Mouse (Mus musculus) adrenal gland, adult 18-20 months (tissue): Measurements from ENCODE around the gene Rnps1. TPM values are rescaled to one million over a fixed set of nuclear protein-coding genes. Genes with fewer than 3 reads are reported as not detected.

Experiments
- DNase-seq, 2 experiments: peaks; one replicate each; pipeline ENCODE4 v3.0.0; 2021 to 2022; ENCODE audit warnings: low spot score in 2 of 2
- total RNA-seq, 2 experiments: library from RNA; stranded (reverse); gene quantifications; 1 replicate in 1 of 2; 2 replicates in 1 of 2; pipeline ENCODE4 v1.2.3; 2021

Gene Rnps1
- total RNA-seq, 2 experiments from 2014 or later: 61.1 to 82.0 TPM

- DNase-seq: no peak
Observed at GRCm38 (mm10) chr17:24468636-24469246, 54.4 kb downstream of the Rnps1 start.

DNA sequence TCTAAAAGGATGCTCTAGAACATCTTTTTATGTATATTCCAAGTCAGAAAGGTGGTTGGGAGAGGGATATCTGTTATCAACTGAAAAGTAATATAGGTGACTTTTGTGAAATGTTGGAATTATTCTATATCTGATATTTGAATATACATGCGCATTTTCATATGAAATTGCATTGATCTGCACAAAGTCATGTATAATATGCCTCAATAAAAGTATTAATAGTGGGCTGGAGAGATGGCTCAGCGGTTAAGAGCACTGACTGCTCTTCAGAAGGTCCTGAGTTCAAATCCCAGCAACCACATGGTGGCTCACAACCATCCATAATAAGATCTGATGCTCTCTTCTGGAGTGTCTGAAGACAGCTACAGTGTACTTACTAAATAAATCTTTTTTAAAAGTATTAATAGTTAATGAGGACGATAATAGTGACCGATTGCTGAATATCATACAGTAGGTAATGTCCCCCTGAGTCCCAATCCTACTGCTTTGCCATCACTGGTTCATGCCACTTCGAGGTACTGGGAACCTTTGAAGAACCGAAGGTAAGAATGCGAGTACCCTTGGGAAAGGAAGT lies 55.1 kb downstream of the Rnps1 start:
- DNase-seq: no peak

DNA sequence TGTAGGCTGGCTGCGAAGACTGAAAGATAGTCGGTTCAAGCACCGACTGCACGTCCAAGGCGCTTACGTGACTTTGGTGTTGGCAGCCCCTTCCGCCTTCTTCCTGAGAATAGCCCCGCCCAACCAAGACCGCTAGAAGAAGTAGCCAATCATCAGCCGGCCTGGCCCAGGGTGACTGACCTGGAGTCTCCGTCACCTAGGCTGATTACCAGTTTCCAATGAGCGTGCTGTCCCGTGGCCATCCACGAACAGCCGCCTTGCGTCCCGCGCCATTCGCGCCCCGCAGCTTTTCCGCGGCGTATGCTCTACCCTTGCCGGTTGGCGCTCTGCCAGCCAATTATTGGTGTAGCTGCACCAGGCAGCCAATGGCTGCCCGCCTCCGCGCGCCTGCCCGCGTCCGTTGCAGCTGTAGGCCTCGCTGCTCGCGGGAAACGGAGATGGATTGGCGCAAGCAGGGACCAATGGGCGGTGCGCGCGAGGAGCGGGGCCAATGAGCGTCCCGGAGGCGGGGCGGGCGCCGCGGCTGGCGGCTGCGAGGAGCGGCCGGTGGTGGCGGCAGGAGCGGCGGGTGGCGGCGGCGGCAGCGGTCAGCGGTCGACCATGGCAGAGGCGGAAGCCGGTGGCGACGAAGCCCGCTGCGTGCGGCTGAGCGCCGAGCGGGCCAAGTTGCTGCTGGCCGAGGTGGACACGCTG lies 55.7 kb downstream of the Rnps1 start, which contains the start of the genes E4f1 and Pgp:
Gene E4f1 (minus strand): TSS at position 404 of the 693 bp plus-strand sequence.
Gene Pgp (plus strand): TSS at position 483 of the 693 bp plus-strand sequence.
- peak; percentile 96 to 97 for DNase-seq

GRCm38 (mm10) chr17:24470701-24471527 lies 56.5 kb downstream of the Rnps1 start:
- peak; percentile 52 to 61 for DNase-seq

GRCm38 (mm10) chr17:24472512-24472911 lies 58.1 kb downstream of the Rnps1 start:
- peak; percentile 57 to 68 for DNase-seq

DNA sequence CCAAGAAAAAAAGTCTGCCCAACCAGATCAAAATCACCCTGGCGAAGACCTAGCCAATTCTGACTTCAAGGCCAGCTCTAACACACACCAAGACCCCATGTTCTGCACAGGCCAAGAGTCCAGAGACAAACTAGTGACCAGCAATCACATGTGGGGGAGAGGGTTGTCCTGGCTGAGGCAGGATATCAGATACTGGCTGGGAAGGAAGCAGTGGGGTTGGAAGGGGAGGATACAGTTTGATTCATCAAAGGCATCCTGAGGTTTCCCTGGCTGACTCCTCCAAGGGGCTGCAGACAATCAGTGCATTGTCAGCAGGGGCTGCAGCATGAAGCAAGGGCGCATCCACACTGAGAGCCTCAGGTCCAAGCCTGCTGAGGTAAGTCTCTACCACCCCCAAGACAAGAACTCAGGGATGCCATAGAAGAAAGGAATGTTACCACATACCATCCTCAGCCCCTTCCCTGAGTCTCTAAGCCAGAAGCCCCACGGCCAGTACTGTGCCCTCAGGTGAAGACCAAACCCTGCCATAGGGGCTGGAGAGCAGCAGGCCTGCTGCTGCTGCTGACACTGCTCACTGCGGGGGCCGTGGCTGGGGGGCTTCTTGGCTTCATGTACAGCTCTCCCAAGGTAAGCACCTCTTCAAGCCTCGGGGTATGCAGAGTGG lies 59.4 kb downstream of the Rnps1 start, which contains the start of gene Bricd5:
Gene Bricd5 (plus strand): TSS at position 273 of the 664 bp plus-strand sequence.
- DNase-seq: no peak

GRCm38 (mm10) chr17:24474557-24474956 lies 60.2 kb downstream of the Rnps1 start:
- DNase-seq: no peak

Other genes with a start within 250 kb of the Rnps1 start
- gene Atp6v0c, start 244.9 kb upstream of the Rnps1 start, total RNA-seq: 100 to 1,000 TPM; 434 to 484 TPM
- gene Tbc1d24, start 209.0 kb upstream of the Rnps1 start, total RNA-seq: 10 to 100 TPM; 11.0 to 14.3 TPM
- 1 to 10 TPM; 1.5 to 2.1 TPM for gene Ntn3, start 205.0 kb upstream of the Rnps1 start, total RNA-seq
- 1 to 10 TPM; 3.5 to 7.1 TPM for gene Tedc2, start 193.7 kb upstream of the Rnps1 start, total RNA-seq
- 1 to 10 TPM; 2.2 to 2.3 TPM for gene Ccnf, start 163.1 kb upstream of the Rnps1 start, total RNA-seq
- gene Abca17, start 63.5 kb upstream of the Rnps1 start, total RNA-seq: under 1 TPM in 1 of 2 experiments, not detected in 1; 0.10 TPM
- 10 to 100 TPM; 23.2 to 27.7 TPM for gene Abca3, start 62.6 kb upstream of the Rnps1 start, total RNA-seq
- gene Eci1, start 12.1 kb downstream of the Rnps1 start, total RNA-seq: 100 to 1,000 TPM; 249 to 330 TPM
- 1 to 10 TPM; 2.8 to 4.0 TPM for gene Dnase1l2, start 28.5 kb downstream of the Rnps1 start, total RNA-seq
- gene E4f1, start 55.7 kb downstream of the Rnps1 start, total RNA-seq: 10 to 100 TPM; 21.9 to 23.1 TPM
- 10 to 100 TPM; 85.8 to 86.4 TPM for gene Pgp, start 55.8 kb downstream of the Rnps1 start, total RNA-seq
- gene Bricd5, start 59.3 kb downstream of the Rnps1 start, total RNA-seq: under 1 TPM; 0.42 to 0.53 TPM
- gene Mlst8, start 64.5 kb downstream of the Rnps1 start, total RNA-seq: 10 to 100 TPM; 24.6 to 26.5 TPM
- gene Caskin1, start 74.0 kb downstream of the Rnps1 start, total RNA-seq: 10 to 100 TPM; 16.0 to 31.5 TPM
- gene Traf7, start 113.4 kb downstream of the Rnps1 start, total RNA-seq: 100 to 1,000 TPM; 101 to 105 TPM
- 1 to 10 TPM; 1.5 to 2.0 TPM for gene Rab26, start 119.6 kb downstream of the Rnps1 start, total RNA-seq
- 10 to 100 TPM; 37.9 to 38.2 TPM for gene Pkd1, start 135.3 kb downstream of the Rnps1 start, total RNA-seq
- gene Tsc2, start 218.1 kb downstream of the Rnps1 start, total RNA-seq: 100 to 1,000 TPM in 1 of 2 experiments, 10 to 100 TPM in 1; 93.3 to 111 TPM
- 1 to 10 TPM; 7.3 to 8.0 TPM for gene Nthl1, start 218.1 kb downstream of the Rnps1 start, total RNA-seq
- 10 to 100 TPM; 62.0 to 90.2 TPM for gene Slc9a3r2, start 235.8 kb downstream of the Rnps1 start, total RNA-seq
- not detected for gene Npw, start 243.9 kb downstream of the Rnps1 start, total RNA-seq